Mouse (Mus musculus) ES-E14 (cell line): ENCODE results near the gene Ghr.

Experiments used
- CHD2 ChIP-seq: IDR thresholded peaks from 2 replicates; pipeline ENCODE4 v1.6.1; 2014; ENCODE audit warnings: mild to moderate bottlenecking, low read depth, low read length, inconsistent platforms
- HCFC1 ChIP-seq: IDR thresholded peaks from 2 replicates; pipeline ENCODE4 v1.6.1; 2012; ENCODE audit warnings: low read length, inconsistent platforms, borderline replicate concordance; ENCODE audit not compliant: insufficient read depth
- ZC3H11A ChIP-seq: IDR thresholded peaks from 2 replicates; pipeline ENCODE4 v1.6.1; 2012; ENCODE audit warnings: low read depth, mild to moderate bottlenecking, inconsistent platforms, low read length, borderline replicate concordance

DNA sequence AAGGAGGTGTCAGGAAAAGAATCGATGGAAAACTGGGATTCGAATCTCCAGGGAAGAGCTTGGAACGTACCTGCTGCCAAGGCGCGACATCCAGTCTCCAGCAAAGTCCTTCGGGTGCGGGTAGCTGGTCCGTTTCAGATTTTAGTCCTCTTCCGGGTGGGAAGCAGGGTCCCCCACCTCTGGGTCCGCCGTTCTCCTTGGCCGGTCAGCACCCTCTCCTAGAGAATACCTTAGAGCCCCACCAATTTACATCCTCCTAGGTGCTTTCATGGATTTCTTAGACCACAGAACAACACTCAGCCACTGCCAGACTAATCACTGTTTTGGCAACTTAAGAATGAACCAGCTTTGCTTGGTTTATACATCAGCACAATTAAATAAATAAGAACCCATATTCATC, 279.9 kb downstream of the Ghr start, which contains the start of gene Ccdc152:
- TF ChIP-seq HCFC1: no peak
- no peak for TF ChIP-seq ZC3H11A
- no peak for TF ChIP-seq CHD2
